Mouse (Mus musculus): ENCODE data around the gene Gm8773.
A peak's percentile ranks its signal among the peaks of the same experiment; 100 is the strongest.

The Gm8773 gene

DNA sequence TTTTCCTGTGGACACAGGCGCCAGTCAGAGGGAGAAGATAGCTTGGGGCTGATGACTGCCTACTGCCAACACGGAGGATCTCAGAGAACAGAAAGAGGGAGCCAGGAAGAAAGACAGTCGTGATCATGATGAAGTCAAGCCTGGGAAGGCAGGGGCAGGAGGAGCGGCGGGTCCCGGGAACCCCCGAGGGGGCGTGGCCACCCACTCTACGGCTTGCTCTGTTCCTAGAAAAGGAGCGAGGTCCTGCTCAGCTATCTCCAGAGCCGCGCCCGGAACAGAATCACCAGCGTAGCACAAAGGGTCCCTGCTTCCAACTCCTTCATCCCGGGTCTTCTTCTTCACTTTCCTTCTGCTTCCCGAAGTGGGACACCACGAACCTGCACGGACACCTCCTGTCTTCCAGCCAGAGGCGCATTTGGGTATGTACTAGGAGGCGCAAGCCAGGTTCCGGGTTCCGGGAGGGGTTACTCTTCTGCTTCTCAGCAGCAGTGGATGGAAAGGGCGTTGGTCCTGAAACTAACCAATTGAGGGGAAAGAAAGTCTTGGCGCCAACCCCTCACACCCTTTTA is at the start of gene Gm8773:
Gene Gm8773, plus strand, starts transcription at position 51 of the 569 bp plus-strand sequence.
- DNase-seq (ENCODE audit: low read depth, low spot score): peak; percentile 48

DNA sequence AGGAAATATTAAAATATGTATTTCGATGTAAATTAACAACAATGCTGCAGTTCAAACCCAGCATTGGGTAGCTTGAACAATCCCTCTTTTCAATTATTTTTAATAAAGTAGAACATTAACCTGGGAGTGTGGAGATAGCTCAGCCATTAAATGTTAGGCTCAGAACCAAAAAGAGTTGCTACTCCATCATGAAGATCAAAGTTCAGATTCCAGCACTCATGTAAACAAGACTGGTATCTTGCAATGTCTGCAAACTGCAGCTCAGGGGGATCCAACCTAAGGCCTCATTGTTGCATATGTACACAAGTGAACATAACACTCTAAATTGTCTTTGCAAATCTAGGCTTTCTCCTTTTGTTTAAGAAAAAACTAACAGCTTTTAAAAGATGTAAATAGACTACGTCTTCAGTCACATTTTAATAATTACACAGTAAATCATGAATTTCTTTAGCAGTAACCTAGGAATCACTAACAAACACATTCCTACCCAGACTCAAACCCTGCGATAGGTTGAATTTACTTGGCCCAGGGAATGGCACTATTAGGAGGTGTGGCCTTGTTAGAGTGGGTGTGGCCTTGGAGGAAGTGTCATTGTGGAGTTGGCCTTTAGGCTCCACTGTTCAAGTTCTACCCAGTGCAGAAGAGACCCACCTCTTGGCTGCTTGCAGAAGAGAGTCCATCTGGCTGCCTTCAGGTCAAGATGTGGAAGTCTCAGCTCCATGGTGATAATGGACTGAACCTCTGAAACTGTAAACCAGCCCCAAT is 39.8 kb upstream of the Gm8773 start:
- DNase-seq (ENCODE audit: low read depth, low spot score): no peak

DNA sequence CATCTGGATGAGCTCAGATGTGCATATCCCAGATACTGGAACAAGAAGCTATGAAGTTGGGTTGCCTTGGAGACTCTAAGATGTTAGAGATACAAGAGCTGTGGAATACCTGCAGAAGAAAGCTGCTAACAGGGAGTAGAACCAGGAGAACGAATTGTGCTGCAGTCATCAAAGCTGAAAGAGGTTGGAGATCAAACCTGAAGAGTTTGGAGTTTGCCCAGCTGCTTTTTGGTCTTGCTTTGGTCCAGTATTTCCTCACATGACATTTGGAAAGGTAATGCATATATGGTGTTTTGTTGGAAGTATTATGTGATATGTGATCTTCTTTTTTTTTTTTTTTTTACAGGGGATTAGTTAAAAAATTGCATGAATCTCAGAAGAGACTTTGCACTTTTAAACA is 37.5 kb upstream of the Gm8773 start:
- no peak for DNase-seq (ENCODE audit: low read depth, low spot score)

DNA sequence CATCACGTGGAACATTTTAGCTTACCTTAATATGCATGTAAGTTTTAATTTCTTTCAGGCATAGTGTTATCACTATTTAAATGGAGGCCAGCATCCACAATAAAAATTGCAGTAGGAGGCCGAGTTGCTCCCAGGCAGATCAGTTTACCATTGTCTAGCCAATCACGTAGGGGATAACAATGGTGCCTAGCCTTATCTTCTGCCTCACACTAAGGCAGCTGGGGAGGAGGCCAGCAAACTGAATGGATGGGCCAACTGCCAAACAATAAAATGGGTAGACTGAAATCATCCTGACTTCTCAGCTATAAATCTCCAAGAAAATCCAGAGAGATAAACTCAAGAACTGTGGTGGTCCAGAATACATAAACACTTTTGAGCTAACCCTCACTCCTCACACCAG is 33.8 kb upstream of the Gm8773 start:
- DNase-seq (ENCODE audit: low read depth, low spot score): no peak

DNA sequence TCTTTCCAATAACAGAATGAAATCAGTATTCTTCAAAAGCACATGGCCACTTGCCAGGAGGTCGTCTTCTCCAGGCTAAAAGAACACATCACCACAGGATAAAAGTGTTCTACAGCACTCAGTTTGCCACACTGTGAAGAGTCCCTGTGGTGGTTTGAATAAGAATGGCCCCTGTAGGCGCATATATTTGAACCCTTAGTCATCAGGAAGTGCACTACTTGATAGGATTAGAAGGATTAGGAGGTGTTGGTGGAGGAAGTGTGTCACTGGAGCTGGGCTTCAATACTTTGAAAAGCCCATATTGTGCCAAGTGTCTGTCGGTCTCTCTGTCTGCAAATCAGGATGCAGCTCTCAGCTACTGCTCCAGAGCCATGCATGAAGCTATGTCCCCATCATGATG is 33.2 kb upstream of the Gm8773 start:
- DNase-seq (ENCODE audit: low read depth, low spot score): no peak

DNA sequence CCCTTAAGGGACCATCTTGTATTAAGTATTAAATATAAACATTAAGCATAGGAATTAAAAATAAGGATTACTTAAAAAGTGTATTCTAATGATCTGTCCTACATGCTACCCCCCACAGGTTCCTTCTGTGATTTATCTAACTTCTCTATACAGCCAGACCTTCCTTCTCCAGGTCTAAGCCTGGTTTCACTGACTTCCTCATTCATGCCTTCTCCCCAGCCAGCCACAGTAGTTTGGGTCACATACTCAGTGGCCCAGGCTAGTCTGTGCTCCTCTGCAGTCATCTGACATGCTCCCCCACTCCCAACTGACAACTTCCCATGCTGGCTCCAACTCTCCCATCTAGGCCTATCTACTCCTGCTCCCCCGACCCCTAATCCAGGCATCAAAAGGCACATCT is 22.5 kb upstream of the Gm8773 start:
- DNase-seq (ENCODE audit: low read depth, low spot score): no peak

DNA sequence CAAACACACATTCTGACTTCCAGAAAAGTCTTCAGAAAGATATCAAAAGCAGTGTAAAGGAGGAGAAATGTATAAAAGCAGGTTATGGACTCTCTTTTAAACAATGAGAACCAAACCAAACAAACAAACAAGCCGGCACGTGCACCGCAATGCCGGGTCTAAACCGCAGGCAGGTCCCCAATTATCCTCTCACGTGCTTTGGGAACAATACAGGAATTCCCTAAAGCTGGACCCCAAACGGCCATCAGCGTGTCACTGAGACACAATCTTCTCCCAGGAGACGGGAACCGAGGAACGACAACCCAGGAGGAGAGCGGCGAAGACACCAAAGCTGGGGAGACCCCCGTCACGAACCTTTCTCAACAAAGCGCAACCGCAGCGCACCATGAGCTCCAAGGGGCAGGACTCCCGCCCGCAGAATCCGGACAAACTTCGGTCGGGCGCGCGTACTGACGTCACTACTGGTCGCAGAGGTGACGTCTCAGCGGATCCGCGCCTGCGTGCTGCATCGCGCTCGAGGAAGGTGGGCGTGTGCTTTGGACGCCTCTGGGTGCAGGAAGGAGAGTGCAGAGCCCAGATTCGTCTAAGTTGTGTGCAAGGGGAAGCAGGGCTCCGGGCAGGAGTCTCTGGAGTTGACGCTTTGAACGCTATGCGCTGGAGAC is 14.4 kb upstream of the Gm8773 start, which contains the start of gene Gtpbp10:
Gene Gtpbp10, minus strand, starts transcription at position 460 of the 662 bp plus-strand sequence.
- DNase-seq (ENCODE audit: low read depth, low spot score): peak; percentile 96

DNA sequence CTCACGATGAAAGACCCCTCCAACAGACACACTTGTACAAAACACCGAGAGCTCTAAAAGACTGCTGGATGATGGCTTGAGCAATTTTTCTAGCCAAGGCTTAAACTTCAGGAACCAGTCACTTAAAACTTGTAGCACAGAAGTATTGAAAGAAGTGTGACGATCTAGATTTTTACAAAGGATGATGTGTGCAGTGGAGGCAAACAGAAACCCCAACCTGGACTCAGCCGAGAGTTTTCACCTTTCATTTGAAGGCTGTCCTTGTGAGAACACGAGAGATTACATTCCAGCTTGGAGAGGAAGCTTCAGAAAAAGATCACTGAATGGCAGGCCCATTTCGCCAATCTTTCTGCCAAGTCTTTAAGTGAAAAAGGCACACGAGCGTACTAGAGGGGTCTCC is 13.8 kb upstream of the Gm8773 start:
- no peak for DNase-seq (ENCODE audit: low read depth, low spot score)

DNA sequence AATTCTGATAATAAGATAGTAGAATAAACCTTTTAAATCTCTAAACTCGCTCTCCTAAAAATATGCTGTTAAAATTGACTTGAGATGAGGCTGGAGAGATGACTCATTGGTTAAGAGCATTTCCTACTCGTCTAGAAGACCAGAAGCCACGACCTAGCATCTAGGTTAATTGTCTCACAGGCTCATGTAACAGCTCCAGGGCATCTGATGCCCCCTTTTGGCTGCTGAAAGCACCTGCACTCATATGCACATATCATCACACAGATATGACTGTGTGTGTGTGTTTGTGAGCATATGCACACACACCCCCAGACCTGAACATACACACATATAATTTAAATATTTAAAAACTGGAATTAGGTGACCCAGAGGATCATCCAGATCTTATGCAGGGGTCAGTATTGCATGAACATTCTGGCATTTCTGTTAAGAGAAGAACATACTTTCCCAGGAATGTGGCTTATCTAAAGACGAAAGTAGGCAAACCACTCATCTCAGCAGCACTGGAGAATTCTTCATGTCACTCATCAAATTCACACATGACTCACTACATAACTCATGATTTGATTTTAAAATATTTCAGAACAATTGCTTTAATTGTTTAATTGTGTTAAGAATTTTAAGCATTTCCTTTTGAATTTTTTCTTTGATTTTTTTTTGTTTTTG is 12.4 kb upstream of the Gm8773 start:
- no peak for DNase-seq (ENCODE audit: low read depth, low spot score)

DNA sequence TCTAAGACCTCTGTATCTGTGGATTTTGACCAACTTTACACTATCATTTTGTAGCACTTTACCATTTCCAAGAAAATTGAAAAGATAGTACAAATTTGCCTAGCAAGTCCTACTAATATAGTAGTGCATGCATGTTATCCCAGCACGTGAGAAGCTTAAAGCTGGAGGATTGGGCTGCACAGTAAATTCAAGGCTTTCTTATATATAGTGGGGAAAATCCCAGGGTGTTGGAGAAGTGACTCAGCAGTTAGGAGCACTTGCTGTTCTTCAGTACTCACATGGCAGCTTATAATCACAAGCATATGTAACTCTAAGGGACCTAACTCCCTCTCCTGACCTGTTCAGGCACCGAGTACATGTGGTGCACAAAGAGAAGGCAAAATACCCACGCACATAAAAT is 11.2 kb upstream of the Gm8773 start:
- no peak for DNase-seq (ENCODE audit: low read depth, low spot score)

DNA sequence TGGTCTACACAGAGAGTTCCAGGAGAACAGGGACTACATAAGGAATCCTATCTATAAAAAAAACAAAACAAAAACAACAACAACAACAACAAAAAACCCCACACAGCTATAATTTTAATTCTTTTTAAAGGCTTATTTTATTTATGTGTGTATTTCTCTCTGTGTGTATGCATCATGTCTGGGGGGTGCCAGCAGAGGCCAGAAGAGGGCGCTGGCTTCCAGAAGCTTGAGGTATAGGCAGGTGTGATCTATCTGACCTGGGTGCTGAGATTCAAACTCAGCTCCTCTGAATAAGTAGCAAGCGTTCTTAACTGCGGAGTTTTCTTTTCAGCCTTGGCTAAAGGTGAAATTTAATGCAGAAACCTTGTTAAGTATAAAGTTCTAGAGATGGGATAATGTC is 14.1 kb downstream of the Gm8773 start:
- DNase-seq (ENCODE audit: low read depth, low spot score): no peak

DNA sequence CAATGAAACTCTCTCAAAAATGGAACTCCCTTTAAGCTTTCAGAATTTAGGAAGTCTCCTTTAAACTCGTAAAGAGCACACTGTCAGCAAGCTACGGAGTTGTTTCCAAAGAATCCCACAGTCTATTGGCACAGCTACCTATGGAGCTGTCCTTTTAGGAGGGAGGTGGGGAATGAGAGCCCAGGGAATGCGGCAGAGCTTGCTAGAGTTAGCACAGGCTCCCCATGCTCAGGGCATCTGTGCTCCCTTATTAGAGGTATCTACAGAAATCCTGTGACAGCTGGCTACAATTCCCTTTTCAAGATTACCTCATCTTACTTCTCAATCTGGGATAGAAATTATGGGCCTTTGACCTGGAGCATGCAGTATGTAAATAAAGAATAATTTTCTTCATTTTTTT is 36.9 kb downstream of the Gm8773 start:
- DNase-seq (ENCODE audit: low read depth, low spot score): no peak

DNA sequence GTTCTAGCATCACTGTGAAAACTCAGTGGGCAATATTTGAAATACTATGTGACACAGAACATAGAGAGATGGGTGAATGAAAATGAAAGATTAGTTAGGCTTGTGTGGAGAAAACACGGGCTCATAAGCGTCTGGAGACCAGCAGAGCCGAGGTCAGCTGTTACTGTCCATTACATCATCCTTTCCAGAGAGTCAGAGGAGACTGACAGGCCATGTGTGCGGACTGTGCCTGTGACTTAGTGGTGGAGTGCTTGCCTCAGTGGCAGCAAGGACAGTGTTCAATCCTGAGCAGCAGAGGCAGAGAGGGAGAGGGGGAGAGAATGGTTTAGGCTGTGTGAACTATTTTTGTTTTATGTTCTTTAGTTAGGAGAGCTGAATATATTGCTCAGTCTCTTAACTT is 44.7 kb downstream of the Gm8773 start:
- no peak for DNase-seq (ENCODE audit: low read depth, low spot score)

DNA sequence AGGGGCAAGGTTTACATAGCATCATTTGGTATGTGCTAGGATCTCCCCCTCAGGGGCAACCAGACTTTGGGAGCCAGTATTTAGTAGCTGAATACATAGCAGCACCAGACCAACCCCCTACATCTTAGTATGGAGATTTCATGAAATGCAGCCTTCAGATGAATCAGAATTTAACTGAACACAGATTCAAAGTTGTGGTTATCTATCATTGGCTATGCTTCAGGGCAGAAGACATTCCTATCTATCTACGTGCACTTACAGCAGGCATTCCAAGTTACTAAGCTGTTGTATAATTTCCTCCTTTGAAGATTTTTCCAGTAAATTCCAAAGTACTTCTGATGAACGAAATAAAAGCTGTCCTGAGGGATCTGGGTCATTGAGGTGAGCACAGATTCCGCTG is 51.9 kb downstream of the Gm8773 start:
- no peak for DNase-seq (ENCODE audit: low read depth, low spot score)

Measured in mesoderm, embryonic 11.5 days (tissue).